Mouse (Mus musculus) forebrain, embryonic 14.5 days (tissue): ENCODE measurements around the gene Sema5a. TPM values are rescaled to one million over a fixed set of nuclear protein-coding genes. Genes with fewer than 3 reads are reported as not detected.

Source experiments
- ATAC-seq: fragments of 200-750 bp; cut with Nextera tagmentation; 2 replicates; pipeline ENCODE4 v1.8.0; 2017; ENCODE audit warnings: mild to moderate bottlenecking, moderate library complexity
- DNase-seq: peaks from one replicate; pipeline ENCODE4 v3.0.0-alpha.2; 2015; ENCODE audit warnings: low spot score
- H3K27ac ChIP-seq: fragments of 300-500 bp; sonication (generic); 2 replicates; pipeline ENCODE4 v1.5.1; 2014; ENCODE audit warnings: low read depth, mild to moderate bottlenecking, control low read depth, low read length, moderate library complexity
- H3K27me3 ChIP-seq: fragments of 300-500 bp; sonication (generic); replicated peaks from 2 replicates; pipeline ENCODE4 v1.6.1; 2014; ENCODE audit warnings: low read length, control low read depth, mixed read lengths; ENCODE audit not compliant: control insufficient read depth, insufficient read depth
- H3K36me3 ChIP-seq: fragments of 300-500 bp; sonication (generic); 2 replicates; pipeline ENCODE4 v1.6.1; 2014; ENCODE audit warnings: low read length, control low read depth; ENCODE audit not compliant: control insufficient read depth, insufficient read depth
- H3K4me1 ChIP-seq: fragments of 300-500 bp; sonication (generic); 2 replicates; pipeline ENCODE4 v1.6.1; 2014; ENCODE audit warnings: antibody characterized with exemption, low read length, control low read depth; ENCODE audit not compliant: control insufficient read depth, insufficient read depth
- H3K4me2 ChIP-seq: fragments of 300-500 bp; sonication (generic); 2 replicates; pipeline ENCODE4 v1.6.1; 2014; ENCODE audit warnings: mild to moderate bottlenecking, control low read depth, low read length
- H3K4me3 ChIP-seq: fragments of 300-500 bp; sonication (generic); 2 replicates; pipeline ENCODE4 v1.5.1; 2014; ENCODE audit warnings: low read depth, low read length, control low read depth
- H3K9ac ChIP-seq: fragments of 300-500 bp; sonication (generic); 2 replicates; pipeline ENCODE4 v1.6.1; 2014; ENCODE audit warnings: mild to moderate bottlenecking, low read length, control low read depth, moderate library complexity
- H3K9me3 ChIP-seq: fragments of 300-500 bp; sonication (generic); replicated peaks from 2 replicates; pipeline ENCODE4 v1.6.1; 2016; ENCODE audit warnings: low read length, control low read depth, mixed read lengths; ENCODE audit not compliant: control insufficient read depth
- WGBS: fragments of 180-500 bp; shearing (Covaris S2); extraction: QIAGEN DNeasy Blood & Tissue Kit; methylation state at CpG from one replicate; pipeline ENCODE4 v1.1.7; 2014; 5-methylcytosine and 5-hydroxymethylcytosine counted together
- polyA plus RNA-seq: library from polyadenylated mRNA; unstranded; fragments of >200 nt; fragmentation: Nextera tagmentation; extraction: Ambion mirVana; gene quantifications from 2 replicates; pipeline ENCODE4 v1.2.1, GENCODE M21; 2014

The Sema5a gene
- polyA plus RNA-seq, 1 experiment from 2014 or later, result 10.1 TPM

DNA sequence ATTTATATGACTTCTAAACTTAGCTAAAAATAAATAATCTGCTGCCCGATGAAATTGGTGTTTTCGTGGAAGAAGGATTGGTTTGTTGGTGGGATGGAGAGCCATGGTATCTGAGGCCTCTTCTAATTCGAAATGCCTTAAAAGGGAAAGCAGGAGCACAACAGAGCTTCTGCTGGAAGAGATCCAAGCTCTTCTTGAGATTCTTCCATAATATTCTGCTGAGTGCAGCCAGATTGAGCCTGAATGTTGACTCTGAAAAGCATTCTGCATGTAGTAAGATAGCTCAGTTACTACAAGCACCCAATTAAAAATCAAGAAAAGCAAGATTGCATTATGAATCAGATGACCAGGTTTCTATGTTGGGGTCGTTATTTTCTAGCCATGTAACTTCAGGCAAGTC, 36.8 kb downstream of the Sema5a start:
- H3K27ac ChIP-seq, result no peak overlapping the region; the same call in 1 of the 2 replicates
- DNase-seq (peak; percentile 54), ATAC-seq (no peak)
- H3K9ac ChIP-seq, result no peak overlapping the region
- H3K36me3 ChIP-seq, result no peaks in the 10 kb centered on the region
- WGBS, result 79% methylated on average over 4 of the region's 4 CpGs
- H3K4me2 ChIP-seq, result no peak overlapping the region
- H3K27me3 ChIP-seq, result no peaks in the 10 kb centered on the region
- H3K4me1 ChIP-seq, result no peaks in the 10 kb centered on the region
- no peaks in the 10 kb centered on the region for H3K9me3 ChIP-seq
- no peak overlapping the region for H3K4me3 ChIP-seq

DNA sequence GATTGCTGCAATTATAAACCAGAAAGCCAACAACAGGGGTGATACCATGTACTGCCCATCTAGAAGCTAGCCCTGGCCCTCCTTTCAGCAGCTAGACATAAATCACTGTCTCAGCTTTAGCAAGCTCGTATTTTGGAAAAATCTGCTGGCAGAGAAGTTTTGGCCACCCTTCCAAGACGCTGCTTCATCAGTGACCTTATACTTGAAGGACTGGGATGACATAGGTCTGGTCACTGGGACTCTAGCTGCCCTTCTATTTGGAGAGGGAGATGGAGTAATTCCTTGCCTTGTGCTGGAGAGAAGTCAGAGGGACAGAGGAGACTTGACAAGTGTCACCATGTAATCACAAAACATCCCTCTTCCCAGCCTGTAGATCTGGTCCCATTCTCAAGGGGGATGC, 40.1 kb downstream of the Sema5a start:
- WGBS, result 88% methylated on average over 2 of the region's 2 CpGs
- Histone ChIP-seq H3K36me3 (no peaks in the 10 kb centered on the region), H3K4me3 (no peak overlapping the region), H3K9me3 (no peaks in the 10 kb centered on the region), H3K27ac (no peak overlapping the region), H3K4me1 (no peaks in the 10 kb centered on the region), H3K4me2 (no peak overlapping the region), H3K9ac (no peak overlapping the region), H3K27me3 (no peaks in the 10 kb centered on the region)
- ATAC-seq, result no peak
- DNase-seq, result no peak

DNA sequence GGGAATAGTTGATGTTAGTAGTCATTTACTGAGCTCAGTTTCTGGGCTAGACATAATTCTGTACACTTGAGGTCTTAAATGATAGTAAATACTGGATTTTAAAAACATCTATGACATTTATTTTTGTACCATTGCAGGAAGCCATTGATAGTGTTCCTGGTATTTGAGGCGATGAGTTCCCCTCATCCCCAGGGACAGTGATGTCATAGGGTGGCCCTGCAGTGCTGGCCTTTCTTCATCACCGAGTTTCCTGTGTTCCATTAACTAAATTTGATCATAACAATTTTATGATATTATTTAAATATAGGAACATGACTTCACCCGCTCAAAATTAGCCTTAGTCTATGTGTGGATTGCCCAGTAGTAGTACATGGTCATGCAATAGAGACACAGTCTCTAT, 41.7 kb downstream of the Sema5a start:
- ATAC-seq, result no peak
- no peaks in the 10 kb centered on the region for H3K27me3 ChIP-seq
- H3K9me3 ChIP-seq, result no peaks in the 10 kb centered on the region
- H3K9ac ChIP-seq, result no peak overlapping the region
- no peaks in the 10 kb centered on the region for H3K36me3 ChIP-seq
- H3K27ac ChIP-seq, result no peak overlapping the region
- no peak for DNase-seq
- no peak overlapping the region for H3K4me2 ChIP-seq
- WGBS, result 92% methylated on average over 3 of the region's 3 CpGs
- no peak overlapping the region for H3K4me3 ChIP-seq
- H3K4me1 ChIP-seq, result no peaks in the 10 kb centered on the region

DNA sequence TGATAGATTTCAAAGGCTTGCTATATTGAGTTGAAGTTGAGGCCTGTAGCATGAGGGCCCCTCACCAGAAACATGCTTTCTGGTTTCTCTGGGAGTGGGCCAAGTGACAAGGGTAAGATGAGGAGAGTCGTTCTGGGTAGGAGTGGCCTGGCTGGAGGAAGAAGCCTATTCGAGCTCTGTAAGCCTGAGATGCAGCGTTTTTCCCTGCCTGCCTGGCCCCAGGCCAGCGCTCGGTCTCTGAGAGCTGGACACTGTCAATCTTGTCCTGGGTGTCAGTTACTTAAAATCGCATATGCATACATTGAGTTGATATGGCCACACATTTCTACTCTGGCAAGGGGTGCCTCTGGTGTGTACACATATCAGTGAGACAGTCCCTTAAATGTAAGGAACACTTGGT, 43.9 kb downstream of the Sema5a start:
- ATAC-seq (no peak), DNase-seq (no peak)
- Histone ChIP-seq H3K4me3 (no peak overlapping the region), H3K36me3 (no peaks in the 10 kb centered on the region), H3K4me2 (no peak overlapping the region), H3K27ac (no peak overlapping the region), H3K9ac (no peak overlapping the region), H3K9me3 (no peaks in the 10 kb centered on the region), H3K4me1 (no peaks in the 10 kb centered on the region), H3K27me3 (no peaks in the 10 kb centered on the region)
- WGBS, result 68% methylated on average over 6 of the region's 6 CpGs

DNA sequence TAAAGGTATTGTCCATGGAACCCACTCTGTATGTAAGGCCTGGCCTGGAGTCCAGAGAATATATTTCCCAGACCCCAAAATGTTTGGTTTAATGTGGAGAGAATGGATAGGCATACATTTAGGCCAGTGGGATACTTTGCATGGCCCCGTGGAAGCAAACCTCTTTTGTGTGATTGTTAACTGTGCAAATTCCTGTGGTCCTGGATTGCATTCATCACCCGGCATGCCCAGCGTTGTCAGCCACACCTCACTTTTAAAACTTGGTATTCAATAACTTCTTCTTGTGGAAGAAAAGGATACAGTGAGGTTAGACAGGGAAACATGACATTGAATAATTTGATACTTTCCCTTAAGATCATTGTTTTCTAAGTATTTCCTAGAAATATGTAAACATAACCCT, 46.4 kb downstream of the Sema5a start:
- Histone ChIP-seq H3K27ac (no peak overlapping the region), H3K4me3 (no peak overlapping the region), H3K9ac (no peak overlapping the region), H3K27me3 (no peaks in the 10 kb centered on the region), H3K4me1 (no peaks in the 10 kb centered on the region), H3K9me3 (no peaks in the 10 kb centered on the region), H3K4me2 (no peak overlapping the region), H3K36me3 (no peaks in the 10 kb centered on the region)
- no peak for ATAC-seq
- WGBS, result 50% methylated on average over 3 of the region's 3 CpGs
- no peak for DNase-seq

DNA sequence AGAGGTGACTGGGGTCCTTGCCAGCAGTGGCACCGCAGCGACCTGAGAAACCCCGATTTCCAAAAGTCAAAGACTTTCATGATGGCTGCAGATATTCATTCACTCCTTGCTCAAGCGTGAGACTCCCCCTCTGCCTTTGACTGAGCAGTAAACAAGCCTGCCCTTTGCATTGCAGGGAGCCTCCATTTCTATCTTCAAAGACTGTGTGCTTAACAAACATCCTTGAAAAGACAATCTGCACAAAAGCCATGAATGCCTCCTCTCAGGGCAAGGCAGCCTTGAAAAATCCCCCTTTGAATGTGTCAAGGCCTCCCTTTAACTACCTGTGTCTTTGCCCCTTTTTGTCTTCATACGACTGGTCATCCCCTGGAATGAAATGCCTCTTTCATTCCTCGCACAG, 51.9 kb downstream of the Sema5a start:
- no peak overlapping the region for H3K4me2 ChIP-seq
- 29% methylated on average over 6 of the region's 6 CpGs for WGBS
- DNase-seq, result no peak

DNA sequence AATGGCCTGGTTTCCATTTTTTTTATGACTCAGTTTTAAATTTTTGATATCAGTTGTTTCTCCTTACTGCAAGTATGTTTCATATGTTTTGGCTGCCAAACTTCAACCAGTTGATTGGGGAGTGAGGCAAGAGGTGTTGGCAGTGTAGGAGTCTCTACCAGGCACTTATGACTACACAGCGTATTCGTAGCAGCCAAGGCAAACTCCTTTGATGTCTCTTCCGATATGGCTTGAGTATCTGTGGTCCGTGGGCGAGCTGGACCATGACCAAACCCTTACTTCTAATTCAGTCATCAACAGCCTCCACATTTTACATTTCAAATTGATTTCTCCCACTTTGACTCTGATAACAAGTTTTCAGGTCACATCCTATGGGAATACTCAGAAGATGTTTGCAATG, 52.7 kb downstream of the Sema5a start:
- H3K9me3 ChIP-seq, result no peaks in the 10 kb centered on the region
- H3K4me3 ChIP-seq, result no peak overlapping the region
- no peak overlapping the region for H3K4me2 ChIP-seq
- ATAC-seq, result no peak
- 95% methylated on average over 5 of the region's 5 CpGs for WGBS
- H3K36me3 ChIP-seq, result no peaks in the 10 kb centered on the region
- no peaks in the 10 kb centered on the region for H3K27me3 ChIP-seq
- H3K4me1 ChIP-seq, result no peaks in the 10 kb centered on the region
- H3K27ac ChIP-seq, result no peak overlapping the region
- no peak for DNase-seq
- no peak overlapping the region for H3K9ac ChIP-seq

More for the DNA sequence above, 51.9 kb downstream of the Sema5a start:
- no peak for ATAC-seq
- no peak overlapping the region for H3K9ac ChIP-seq
- no peaks in the 10 kb centered on the region for H3K9me3 ChIP-seq
- no peaks in the 10 kb centered on the region for H3K4me1 ChIP-seq
- no peaks in the 10 kb centered on the region for H3K27me3 ChIP-seq
- H3K4me3 ChIP-seq, result no peak overlapping the region
- no peaks in the 10 kb centered on the region for H3K36me3 ChIP-seq
- no peak overlapping the region for H3K27ac ChIP-seq

DNA sequence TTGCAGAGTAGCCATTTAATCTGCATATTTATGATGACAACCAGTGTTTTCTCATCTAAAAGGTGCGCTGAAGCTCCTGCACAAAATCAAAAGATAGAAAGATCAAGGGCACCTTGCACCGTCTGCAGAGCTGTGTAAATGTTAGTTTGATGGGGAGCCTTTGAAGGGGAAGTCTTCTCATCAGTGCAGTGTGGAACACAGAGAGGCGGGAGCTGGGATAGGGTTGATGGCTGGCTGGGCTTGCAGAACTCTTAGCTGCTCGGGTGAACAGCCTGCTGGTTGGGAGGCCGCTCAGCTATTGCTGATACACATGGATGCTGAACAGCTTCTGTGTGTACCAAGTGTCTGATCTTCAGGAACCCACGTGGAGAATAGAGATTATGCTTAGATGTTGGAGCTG, 53.9 kb downstream of the Sema5a start:
- ATAC-seq (no peak; the same call in 1 of the 2 replicates), DNase-seq (no peak)
- Histone ChIP-seq H3K9ac (no peak overlapping the region), H3K27me3 (no peaks in the 10 kb centered on the region), H3K4me3 (no peak overlapping the region), H3K36me3 (no peaks in the 10 kb centered on the region), H3K4me2 (no peak overlapping the region), H3K4me1 (no peaks in the 10 kb centered on the region), H3K9me3 (no peaks in the 10 kb centered on the region), H3K27ac (no peak overlapping the region)
- 72% methylated on average over 6 of the region's 6 CpGs for WGBS

DNA sequence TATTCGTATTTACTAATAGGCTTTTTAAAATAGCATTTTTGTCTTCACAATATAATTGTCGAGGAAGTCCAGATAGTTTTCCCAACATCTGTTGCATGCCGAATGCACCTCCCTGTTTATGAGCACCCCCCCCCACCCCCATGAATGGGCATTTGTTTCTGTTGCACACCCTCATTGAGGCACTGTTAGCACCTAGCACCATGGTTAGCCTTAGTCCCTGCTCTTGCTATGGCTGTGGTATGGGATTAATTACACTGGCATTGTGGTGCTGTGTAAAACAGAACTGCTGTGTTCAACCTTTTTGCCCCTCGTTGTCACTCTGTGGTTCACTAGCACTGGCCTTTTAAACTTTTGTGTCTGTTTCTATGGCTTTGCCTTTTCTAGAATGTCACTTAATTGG, 56.4 kb downstream of the Sema5a start:
- no peaks in the 10 kb centered on the region for H3K27me3 ChIP-seq
- H3K4me3 ChIP-seq, result no peak overlapping the region
- DNase-seq (no peak), ATAC-seq (no peak)
- 61% methylated on average over 4 of the region's 4 CpGs for WGBS
- H3K4me2 ChIP-seq, result no peak overlapping the region
- H3K9ac ChIP-seq, result no peak overlapping the region
- no peaks in the 10 kb centered on the region for H3K4me1 ChIP-seq
- no peaks in the 10 kb centered on the region for H3K9me3 ChIP-seq
- no peaks in the 10 kb centered on the region for H3K36me3 ChIP-seq
- H3K27ac ChIP-seq, result no peak overlapping the region
